Mouse (Mus musculus): ENCODE results near the gene Fezf2. TPM values are rescaled to one million over a fixed set of nuclear protein-coding genes. Genes with fewer than 3 reads are reported as not detected.

The Fezf2 gene
- polyA plus RNA-seq, 1 experiment from 2014 or later: not detected

GRCm38 (mm10) chr14:12300275-12300674, 47.7 kb downstream of the Fezf2 start:
- 80% methylated on average over 4 of the region's 4 CpGs for WGBS

GRCm38 (mm10) chr14:12299654-12300053, 48.3 kb downstream of the Fezf2 start:
- Histone ChIP-seq H3K4me2 (no peak overlapping the region), H3K9me3 (replicated peaks) (no peaks in the 10 kb centered on the region), H3K4me1 (no peaks in the 10 kb centered on the region), H3K4me3 (replicated peaks) (no peak overlapping the region), H3K36me3 (peaks cover 11% of the 10 kb centered on the region), H3K27ac (replicated peaks) (no peak overlapping the region), H3K27me3 (replicated peaks) (no peaks in the 10 kb centered on the region), H3K9ac (replicated peaks) (no peak overlapping the region)
- no peak for ATAC-seq (ENCODE audit: low FRiP score)
- WGBS: 36% methylated on average over 6 of the region's 6 CpGs

More at GRCm38 (mm10) chr14:12300275-12300674, 47.7 kb downstream of the Fezf2 start:
- no peak overlapping the region for H3K9ac ChIP-seq (replicated peaks)
- ATAC-seq (ENCODE audit: low FRiP score): no peak
- no peaks in the 10 kb centered on the region for H3K27me3 ChIP-seq (replicated peaks)
- no peak overlapping the region for H3K4me2 ChIP-seq
- no peaks in the 10 kb centered on the region for H3K9me3 ChIP-seq (replicated peaks)
- peaks cover 11% of the 10 kb centered on the region for H3K36me3 ChIP-seq
- no peaks in the 10 kb centered on the region for H3K4me1 ChIP-seq
- no peak overlapping the region for H3K27ac ChIP-seq (replicated peaks)
- no peak overlapping the region for H3K4me3 ChIP-seq (replicated peaks)

- H3K27me3 ChIP-seq (replicated peaks): no peaks in the 10 kb centered on the region
- no peak overlapping the region for H3K4me2 ChIP-seq
- H3K9me3 ChIP-seq (replicated peaks): no peaks in the 10 kb centered on the region
Measured at GRCm38 (mm10) chr14:12299171-12299570, 48.8 kb downstream of the Fezf2 start.

GRCm38 (mm10) chr14:12296391-12296790, 51.6 kb downstream of the Fezf2 start:
- peaks cover 11% of the 10 kb centered on the region for H3K36me3 ChIP-seq
- H3K9ac ChIP-seq (replicated peaks): no peak overlapping the region
- H3K27me3 ChIP-seq (replicated peaks): no peaks in the 10 kb centered on the region
- no peak overlapping the region for H3K4me2 ChIP-seq
- 92% methylated on average over 7 of the region's 7 CpGs for WGBS
- no peaks in the 10 kb centered on the region for H3K9me3 ChIP-seq (replicated peaks)
- H3K4me1 ChIP-seq: no peaks in the 10 kb centered on the region
- no peak overlapping the region for H3K27ac ChIP-seq (replicated peaks)
- H3K4me3 ChIP-seq (replicated peaks): no peak overlapping the region
- no peak for ATAC-seq (ENCODE audit: low FRiP score)

More at GRCm38 (mm10) chr14:12299171-12299570, 48.8 kb downstream of the Fezf2 start:
- Histone ChIP-seq H3K4me1 (no peaks in the 10 kb centered on the region), H3K4me3 (replicated peaks) (no peak overlapping the region), H3K27ac (replicated peaks) (no peak overlapping the region), H3K9ac (replicated peaks) (no peak overlapping the region), H3K36me3 (peaks cover 11% of the 10 kb centered on the region)
- no peak for ATAC-seq (ENCODE audit: low FRiP score)

Other genes starting within 250 kb of the Fezf2 start
- gene Gm49355, start 64.2 kb downstream of the Fezf2 start, polyA plus RNA-seq (2015; fragmentation: Nextera tagmentation; extraction: Ambion mirVana): 0.08 TPM in 1 of 2 replicates, not detected in the other
- gene 3830406C13Rik, start 64.0 kb downstream of the Fezf2 start, polyA plus RNA-seq (2015; fragmentation: Nextera tagmentation; extraction: Ambion mirVana): 36.9 and 37.7 TPM in 2 replicates